Mouse (Mus musculus): ENCODE measurements around the gene Tspan14. TPM values are rescaled to one million over a fixed set of nuclear protein-coding genes. Genes with fewer than 3 reads are reported as not detected.

The Tspan14 gene
- polyA plus RNA-seq, 1 experiment: 22.8 TPM

- H3K4me3 ChIP-seq (replicated peaks): no peak within 1 kb of the TSS
- no peak for TF ChIP-seq FLI1 (IDR thresholded peaks at IDR 0.05; ENCODE audit: low read length)
- TF ChIP-seq GATA1 (IDR thresholded peaks at IDR 0.05; ENCODE audit: borderline replicate concordance, low read length): no peak
- H3K9me3 ChIP-seq: no peaks in the 10 kb centered on the region
- H3K27me3 ChIP-seq (replicated peaks): no peaks in the 10 kb centered on the region
- H3K4me1 ChIP-seq: peaks cover 27% of the 10 kb centered on the region
- H3K36me3 ChIP-seq (replicated peaks; ENCODE audit: low read length): peaks cover 4% of the 10 kb centered on the region
Observed at GRCm38 (mm10) chr14:40893196-40893595, 73.4 kb downstream of the Tspan14 start, which contains the start of gene Sh2d4b. TSS of gene Sh2d4b (minus strand) at chr14:40893266.

- Histone ChIP-seq H3K4me3 (replicated peaks) (no peak overlapping the region), H3K27me3 (replicated peaks) (no peaks in the 10 kb centered on the region), H3K4me1 (peaks cover 27% of the 10 kb centered on the region), H3K9me3 (no peaks in the 10 kb centered on the region), H3K36me3 (replicated peaks; ENCODE audit: low read length) (no peaks in the 10 kb centered on the region)
- TF ChIP-seq FLI1 (IDR thresholded peaks at IDR 0.05; ENCODE audit: low read length) (no peak), GATA1 (IDR thresholded peaks at IDR 0.05; ENCODE audit: borderline replicate concordance, low read length) (no peak)
Observed at GRCm38 (mm10) chr14:40892326-40892825, 74.2 kb downstream of the Tspan14 start.

DNA sequence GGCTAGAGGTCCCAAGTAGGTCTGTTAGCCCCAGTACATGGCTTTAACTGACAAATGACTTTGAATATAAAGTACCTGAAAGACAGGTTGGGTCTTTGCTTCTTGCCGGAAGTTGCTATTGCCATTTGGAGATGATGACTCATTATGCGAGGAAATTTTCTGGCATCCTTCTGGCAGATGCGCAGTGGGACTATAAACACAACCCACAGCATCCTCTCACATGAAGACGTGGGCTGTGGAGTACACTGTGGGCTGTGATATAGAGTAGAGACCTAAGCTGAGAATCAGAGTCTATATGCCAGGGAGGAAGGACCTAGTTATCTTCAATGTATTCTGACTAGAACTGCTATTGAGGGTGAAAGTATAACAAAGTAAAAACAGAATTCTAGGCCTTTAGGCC, 75.1 kb downstream of the Tspan14 start:
- Histone ChIP-seq H3K36me3 (replicated peaks; ENCODE audit: low read length) (no peaks in the 10 kb centered on the region), H3K27me3 (replicated peaks) (no peaks in the 10 kb centered on the region), H3K4me1 (peaks cover 28% of the 10 kb centered on the region), H3K9me3 (no peaks in the 10 kb centered on the region), H3K4me3 (replicated peaks) (no peak overlapping the region)
- TF ChIP-seq FLI1 (IDR thresholded peaks at IDR 0.05; ENCODE audit: low read length) (no peak), GATA1 (IDR thresholded peaks at IDR 0.05; ENCODE audit: borderline replicate concordance, low read length) (no peak)

DNA sequence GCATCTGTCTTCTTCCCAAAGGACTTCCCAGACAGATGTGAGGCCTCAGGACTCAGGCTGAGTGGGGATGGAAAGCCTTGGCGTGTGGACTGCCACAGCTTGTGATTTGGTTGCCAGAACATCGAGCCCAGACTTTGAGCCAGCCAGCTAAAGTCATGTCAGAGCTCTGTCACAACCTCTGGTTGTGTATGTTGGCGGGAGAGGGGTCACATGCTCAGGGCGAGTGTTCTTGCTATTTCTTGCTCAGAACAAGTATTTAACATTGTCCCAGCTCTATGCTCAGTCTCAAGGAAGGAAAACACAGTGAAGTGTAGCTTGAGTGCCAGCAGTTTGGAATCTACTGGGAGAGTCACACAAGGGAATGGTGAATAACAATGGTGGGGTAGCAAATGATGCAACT, 76.9 kb downstream of the Tspan14 start:
- H3K4me3 ChIP-seq (replicated peaks): no peak overlapping the region
- TF ChIP-seq GATA1 (IDR thresholded peaks at IDR 0.05; ENCODE audit: borderline replicate concordance, low read length) (no peak), FLI1 (IDR thresholded peaks at IDR 0.05; ENCODE audit: low read length) (no peak)
- H3K4me1 ChIP-seq: peaks cover 32% of the 10 kb centered on the region
- H3K9me3 ChIP-seq: no peaks in the 10 kb centered on the region
- H3K36me3 ChIP-seq (replicated peaks; ENCODE audit: low read length): no peaks in the 10 kb centered on the region
- no peaks in the 10 kb centered on the region for H3K27me3 ChIP-seq (replicated peaks)

- no peaks in the 10 kb centered on the region for H3K27me3 ChIP-seq (replicated peaks)
- peaks cover 27% of the 10 kb centered on the region for H3K4me1 ChIP-seq
- no peaks in the 10 kb centered on the region for H3K36me3 ChIP-seq (replicated peaks; ENCODE audit: low read length)
- no peak for TF ChIP-seq GATA1 (IDR thresholded peaks at IDR 0.05; ENCODE audit: borderline replicate concordance, low read length)
- TF ChIP-seq FLI1 (IDR thresholded peaks at IDR 0.05; ENCODE audit: low read length): no peak
- no peak overlapping the region for H3K4me3 ChIP-seq (replicated peaks)
- no peaks in the 10 kb centered on the region for H3K9me3 ChIP-seq
Observed at GRCm38 (mm10) chr14:40889181-40889580, 77.4 kb downstream of the Tspan14 start.

DNA sequence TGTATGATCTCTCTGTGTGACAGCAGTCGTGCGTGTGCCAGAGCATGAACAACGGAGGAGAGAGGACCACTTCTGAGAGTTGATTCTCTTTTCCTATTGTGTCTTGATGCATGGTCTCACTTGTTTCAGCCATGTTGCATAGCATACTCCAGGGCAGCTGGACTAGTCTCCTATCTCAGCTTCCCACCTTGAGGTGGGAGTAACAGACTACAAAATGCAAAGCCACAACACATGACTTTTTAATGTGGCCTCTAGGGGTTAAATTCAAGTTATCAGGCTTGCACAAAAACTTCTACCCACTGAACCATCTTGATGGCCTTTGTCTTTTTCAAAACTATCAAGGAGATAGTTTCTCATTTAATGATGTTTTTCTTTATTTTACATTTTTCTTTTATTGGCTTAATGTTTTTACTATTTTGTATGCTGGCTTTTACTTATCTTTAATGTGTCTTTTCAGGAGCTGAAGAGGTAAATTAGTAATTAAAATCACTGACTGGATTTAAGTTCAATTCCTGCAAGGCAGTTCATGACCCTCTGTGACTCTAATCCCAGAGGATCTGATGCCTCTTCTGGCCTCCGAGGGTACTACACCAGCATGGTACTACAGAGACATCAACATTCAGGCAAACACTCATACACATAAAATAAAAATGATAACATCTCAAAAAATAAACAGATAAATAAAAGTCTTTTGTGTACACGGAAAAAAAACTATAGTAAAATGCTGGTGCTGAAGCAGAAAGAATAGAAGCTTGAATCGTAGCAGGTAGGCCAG, 80.0 kb downstream of the Tspan14 start:
- no peak for TF ChIP-seq FLI1 (IDR thresholded peaks at IDR 0.05; ENCODE audit: low read length)
- no peak for TF ChIP-seq GATA1 (IDR thresholded peaks at IDR 0.05; ENCODE audit: borderline replicate concordance, low read length)
- no peaks in the 10 kb centered on the region for H3K27me3 ChIP-seq (replicated peaks)

DNA sequence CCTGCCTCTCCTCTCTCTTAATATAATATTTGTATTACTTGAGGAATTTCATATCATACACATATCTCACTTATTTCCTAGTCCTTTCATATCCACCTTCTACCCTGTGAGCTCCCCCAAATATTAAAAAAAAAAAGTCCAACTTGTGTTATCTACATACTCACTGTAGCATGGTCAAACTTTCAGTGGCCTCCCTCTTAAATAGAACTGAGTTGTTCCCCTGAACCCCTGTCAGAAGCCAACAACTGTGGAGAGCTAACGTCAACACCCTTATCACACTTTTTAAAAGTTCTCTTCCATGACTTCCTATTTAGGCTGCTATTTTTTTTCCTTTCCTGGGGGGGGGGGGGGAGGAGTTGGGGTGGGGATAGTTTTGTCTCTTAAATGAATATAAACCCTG, 80.9 kb downstream of the Tspan14 start:
- H3K4me3 ChIP-seq (replicated peaks): no peak overlapping the region
- H3K9me3 ChIP-seq: no peaks in the 10 kb centered on the region
- TF ChIP-seq FLI1 (IDR thresholded peaks at IDR 0.05; ENCODE audit: low read length) (no peak), GATA1 (IDR thresholded peaks at IDR 0.05; ENCODE audit: borderline replicate concordance, low read length) (no peak)
- H3K27me3 ChIP-seq (replicated peaks): no peaks in the 10 kb centered on the region
- peaks cover 15% of the 10 kb centered on the region for H3K4me1 ChIP-seq
- no peaks in the 10 kb centered on the region for H3K36me3 ChIP-seq (replicated peaks; ENCODE audit: low read length)

More for the DNA sequence above, 80.0 kb downstream of the Tspan14 start:
- Histone ChIP-seq H3K4me1 (peaks cover 15% of the 10 kb centered on the region), H3K9me3 (no peaks in the 10 kb centered on the region), H3K36me3 (replicated peaks; ENCODE audit: low read length) (no peaks in the 10 kb centered on the region), H3K4me3 (replicated peaks) (no peak overlapping the region)

GRCm38 (mm10) chr14:40885225-40885624, 81.4 kb downstream of the Tspan14 start:
- no peaks in the 10 kb centered on the region for H3K9me3 ChIP-seq
- TF ChIP-seq FLI1 (IDR thresholded peaks at IDR 0.05; ENCODE audit: low read length) (no peak), GATA1 (IDR thresholded peaks at IDR 0.05; ENCODE audit: borderline replicate concordance, low read length) (no peak)
- no peaks in the 10 kb centered on the region for H3K27me3 ChIP-seq (replicated peaks)
- H3K4me1 ChIP-seq: peaks cover 15% of the 10 kb centered on the region
- H3K4me3 ChIP-seq (replicated peaks): no peak overlapping the region
- no peaks in the 10 kb centered on the region for H3K36me3 ChIP-seq (replicated peaks; ENCODE audit: low read length)

DNA sequence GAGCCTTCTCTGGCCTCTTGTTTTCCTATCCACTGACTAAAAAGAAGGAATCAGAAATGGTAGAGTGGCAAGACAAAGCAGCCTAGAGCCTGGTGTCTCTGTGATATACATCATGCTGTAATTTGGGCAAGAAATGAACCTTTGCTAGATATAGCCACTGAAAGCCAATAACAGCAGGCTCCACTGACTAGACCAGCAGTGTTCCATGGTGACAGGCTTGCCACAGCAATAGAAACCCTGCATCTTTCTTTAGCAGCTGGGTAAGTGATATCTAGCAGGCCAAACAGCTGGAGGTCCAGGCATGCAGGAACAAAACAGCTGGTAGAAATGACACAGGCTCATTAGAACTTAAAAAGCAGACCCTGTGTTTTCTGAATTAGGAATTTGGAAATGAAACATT, 92.0 kb downstream of the Tspan14 start:
- peaks cover 15% of the 10 kb centered on the region for H3K36me3 ChIP-seq (replicated peaks; ENCODE audit: low read length)
- no peak overlapping the region for H3K4me3 ChIP-seq (replicated peaks)
- no peak for TF ChIP-seq FLI1 (IDR thresholded peaks at IDR 0.05; ENCODE audit: low read length)
- TF ChIP-seq GATA1 (IDR thresholded peaks at IDR 0.05; ENCODE audit: borderline replicate concordance, low read length): no peak
- no peaks in the 10 kb centered on the region for H3K27me3 ChIP-seq (replicated peaks)
- no peaks in the 10 kb centered on the region for H3K4me1 ChIP-seq
- H3K9me3 ChIP-seq: no peaks in the 10 kb centered on the region

GRCm38 (mm10) chr14:40873961-40874360, 92.6 kb downstream of the Tspan14 start:
- H3K4me3 ChIP-seq (replicated peaks): no peak overlapping the region
- TF ChIP-seq FLI1 (IDR thresholded peaks at IDR 0.05; ENCODE audit: low read length): no peak
- TF ChIP-seq GATA1 (IDR thresholded peaks at IDR 0.05; ENCODE audit: borderline replicate concordance, low read length): no peak
- H3K9me3 ChIP-seq: no peaks in the 10 kb centered on the region
- peaks cover 15% of the 10 kb centered on the region for H3K36me3 ChIP-seq (replicated peaks; ENCODE audit: low read length)
- no peaks in the 10 kb centered on the region for H3K27me3 ChIP-seq (replicated peaks)
- H3K4me1 ChIP-seq: no peaks in the 10 kb centered on the region

Measured in megakaryocyte, embryonic 14.5 days (primary cell).